ENCODE assay signal across 19 mouse cellular contexts in the genomic region with DNA sequence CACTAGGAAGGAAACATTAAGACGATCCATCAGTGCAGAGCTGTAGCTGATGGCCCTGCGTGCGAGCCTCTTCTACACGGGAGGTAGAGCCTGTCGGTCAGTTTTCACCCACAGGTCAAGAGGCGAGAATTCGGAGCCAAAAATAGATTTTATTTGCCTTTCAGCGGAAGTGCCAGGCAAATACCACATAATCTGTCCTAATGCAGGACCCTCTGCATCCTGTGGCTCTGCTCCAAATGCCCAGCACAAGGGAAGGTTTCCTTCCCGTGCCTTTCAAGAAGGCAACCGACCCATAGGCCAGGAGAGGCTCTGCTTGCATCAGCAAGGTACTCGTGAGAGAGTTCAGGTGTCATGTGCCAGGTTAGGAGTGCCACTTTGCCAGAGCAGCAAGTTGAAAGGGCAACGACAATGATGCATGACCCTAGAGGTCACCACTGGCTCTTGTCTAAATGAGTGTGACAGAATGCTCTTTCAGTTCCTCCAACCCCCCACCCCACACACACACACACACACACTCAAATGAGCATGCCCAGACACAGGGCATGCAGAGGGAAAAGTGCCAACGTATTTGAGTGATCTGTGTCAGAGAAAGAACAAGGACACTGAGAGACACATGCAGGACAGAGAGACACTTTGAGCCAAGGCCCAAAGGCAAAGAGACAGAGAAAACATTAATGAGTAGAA.
A peak's percentile ranks its signal among the peaks of the same experiment; 100 is the strongest.
DNase-seq lines count a peak whose midpoint lies in the region; ATAC-seq and TF ChIP-seq lines count a peak whose summit lies in the region.
"Had no signal": no experiment of that assay in that cellular context is flagged by ENCODE, and none has a peak within 500 bp of the region (broad histone marks: within the 10 kb centered on the region; RNA-seq: fewer than 3 reads in every experiment).

No protein-coding gene starts in this region.

- no peak for TF ChIP-seq POLR2A in CH12.LX (IDR thresholded peaks at IDR 0.05; ENCODE audit: low read depth, low read length)

- H3K4me3 ChIP-seq in heart, embryonic 16.5 days (ENCODE audit: low read length) = no peak overlapping the region
- no peak overlapping the region for H3K4me3 ChIP-seq in heart, embryonic 11.5 days (ENCODE audit: low read depth, low read length)
- no peak overlapping the region for H3K4me3 ChIP-seq in CH12.LX (replicated peaks in 1 of 3; ENCODE audit: low read depth in 2 of 3, low read length in 2 of 3, poor library complexity in 1 of 3)
- no peak overlapping the region for H3K4me3 ChIP-seq in left cerebral cortex, adult 2 months
- H3K4me3 ChIP-seq: embryonic facial prominence, embryonic 12.5 days; forebrain, embryonic 15.5 days had no signal

- H3K79me2 ChIP-seq in CH12.LX (replicated peaks; ENCODE audit: control insufficient read depth, extremely low read depth, insufficient read depth, poor library complexity, severe bottlenecking) = no peaks in the 10 kb centered on the region

- WGBS in heart, embryonic 16.5 days = 39% methylated on average over 13 of the region's 13 CpGs
- WGBS in heart, embryonic 11.5 days (ENCODE audit: insufficient replicate concordance) = 37% methylated on average over 13 of the region's 13 CpGs

- no peak for TF ChIP-seq EP300 in CH12.LX (IDR thresholded peaks at IDR 0.05; ENCODE audit: low read length)

- no peak for TF ChIP-seq RAD21 in CH12.LX (IDR thresholded peaks at IDR 0.05; ENCODE audit: low read depth, low read length)

- 0 out of 2 replicates have a peak overlapping the region, but pooled peaks have one; percentile 6 for H3K4me2 ChIP-seq in heart, embryonic 16.5 days (ENCODE audit: low read depth, low read length)
- H3K4me2 ChIP-seq in heart, embryonic 11.5 days = no peak overlapping the region
- no peak overlapping the region for H3K4me2 ChIP-seq in CH12.LX (ENCODE audit: insufficient read depth, low read depth, poor library complexity, severe bottlenecking)
- H3K4me2 ChIP-seq: embryonic facial prominence, embryonic 12.5 days; forebrain, embryonic 15.5 days had no signal

- H3K27me3 ChIP-seq in heart, embryonic 16.5 days (ENCODE audit: control insufficient read depth, insufficient read depth, low read length) = no peaks in the 10 kb centered on the region
- H3K27me3 ChIP-seq in heart, embryonic 11.5 days (ENCODE audit: control insufficient read depth, insufficient read depth, low read length) = no peaks in the 10 kb centered on the region
- H3K27me3 ChIP-seq in CH12.LX (replicated peaks) = no peaks in the 10 kb centered on the region
- H3K27me3 ChIP-seq: embryonic facial prominence, embryonic 12.5 days; forebrain, embryonic 15.5 days had no signal

- no peak for TF ChIP-seq CTCF in CH12.LX (conservative IDR thresholded peaks at IDR 0.05 in 1 of 2, IDR thresholded peaks at IDR 0.05 in 1 of 2; ENCODE audit: low read depth in 2 of 2, low read length in 2 of 2)
- no peak for TF ChIP-seq CTCF in left cerebral cortex, adult 2 months (IDR thresholded peaks at IDR 0.05)

- no peak overlapping the region for H3K27ac ChIP-seq in heart, embryonic 16.5 days (ENCODE audit: low read length)
- H3K27ac ChIP-seq in heart, embryonic 11.5 days (ENCODE audit: low read depth, low read length) = no peak overlapping the region
- H3K27ac ChIP-seq in CH12.LX (ENCODE audit: insufficient read depth, low read depth) = no peak overlapping the region
- H3K27ac ChIP-seq in left cerebral cortex, adult 2 months = no peak overlapping the region
- H3K27ac ChIP-seq: embryonic facial prominence, embryonic 12.5 days; forebrain, embryonic 15.5 days; stomach, postnatal 0 days had no signal

- peak; percentile 6 for DNase-seq in CH12.LX (ENCODE audit: extremely low read depth)
- DNase-seq in lung, adult 18-20 months = peak; percentile 42 to 69
- DNase-seq in lung, postnatal 25 days (ENCODE audit: low spot score) = peak; percentile 56
- DNase-seq in left cerebral cortex, adult 2 months (ENCODE audit: extremely low spot score in 1 of 2, low spot score in 2 of 2) = no peak
- DNase-seq in left cerebral cortex, postnatal 14 days (ENCODE audit: low spot score in 2 of 2) = no peak
- DNase-seq: cerebellum, adult 11 months; heart, postnatal 4 days; kidney, adult 2 months; kidney, postnatal 14 days; liver; midbrain, embryonic 14.5 days; right cerebral cortex, adult 18-20 months; thymus, postnatal 25 days had no signal

- H3K36me3 ChIP-seq in heart, embryonic 16.5 days (ENCODE audit: control insufficient read depth, insufficient read depth) = no peaks in the 10 kb centered on the region
- H3K36me3 ChIP-seq in heart, embryonic 11.5 days (ENCODE audit: control insufficient read depth, insufficient read depth, low read length) = no peaks in the 10 kb centered on the region
- no peaks in the 10 kb centered on the region for H3K36me3 ChIP-seq in CH12.LX (replicated peaks in 1 of 2; ENCODE audit: control insufficient read depth in 1 of 2, insufficient read depth in 1 of 2, low read length in 1 of 2)
- H3K36me3 ChIP-seq: embryonic facial prominence, embryonic 12.5 days; forebrain, embryonic 15.5 days had no signal

- peaks cover 15% of the 10 kb centered on the region for H3K4me1 ChIP-seq in heart, embryonic 16.5 days (ENCODE audit: control insufficient read depth, insufficient read depth, low read length)
- H3K4me1 ChIP-seq in heart, embryonic 11.5 days (ENCODE audit: control insufficient read depth, insufficient read depth, low read length) = peaks cover 16% of the 10 kb centered on the region
- peaks cover 6 to 21% of the 10 kb centered on the region in 2 experiments; a peak in 3 of 4 replicates for H3K4me1 ChIP-seq in CH12.LX (ENCODE audit: control insufficient read depth in 1 of 2, insufficient read depth in 2 of 2)

- in situ Hi-C loops in CH12.LX (cut with MboI; ENCODE audit: low pct_ligation_motif_present, low pct_unique_long_range_greater_than_20kb, low sequenced_read_pairs) = no loop called here

- no peak for ATAC-seq in heart, embryonic 16.5 days (replicated peaks; ENCODE audit: extremely low read depth, insufficient read depth, low FRiP score)
- no peak for ATAC-seq in heart, embryonic 11.5 days (replicated peaks; ENCODE audit: insufficient number of reproducible peaks, low FRiP score, low TSS enrichment)
- ATAC-seq: CD4-positive, CD25-positive, alpha-beta regulatory T cell, adult 4 months; forebrain, embryonic 15.5 days had no signal

- intact Hi-C loops in left cerebral cortex, adult 2 months (cut with DNase I) = no loop called here
- intact Hi-C loops in left cerebral cortex, postnatal 14 days (cut with DNase I) = no loop called here

- no peak overlapping the region for H3K9ac ChIP-seq in heart, embryonic 16.5 days (ENCODE audit: low read length)
- H3K9ac ChIP-seq in heart, embryonic 11.5 days (ENCODE audit: low read depth, low read length) = no peak overlapping the region
- H3K9ac ChIP-seq in CH12.LX (ENCODE audit: insufficient read depth, low read depth) = no peak overlapping the region
- H3K9ac ChIP-seq: embryonic facial prominence, embryonic 12.5 days; forebrain, embryonic 15.5 days had no signal

- H3K9me3 ChIP-seq in heart, embryonic 16.5 days (replicated peaks; ENCODE audit: control insufficient read depth, low read length) = no peaks in the 10 kb centered on the region
- H3K9me3 ChIP-seq in heart, embryonic 11.5 days (replicated peaks; ENCODE audit: control insufficient read depth, low read length) = no peaks in the 10 kb centered on the region
- no peaks in the 10 kb centered on the region for H3K9me3 ChIP-seq in CH12.LX (replicated peaks; ENCODE audit: low read length)
- H3K9me3 ChIP-seq: embryonic facial prominence, embryonic 12.5 days; forebrain, embryonic 15.5 days had no signal

- dilution Hi-C loops in CH12.LX (cut with MboI; ENCODE audit: extremely low pct_ligation_motif_present, extremely low pct_unique_long_range_greater_than_20kb, low sequenced_read_pairs) = no loop called here

TF ChIP-seq in CH12.LX, 34 proteins besides CTCF, POLR2A, EP300 and RAD21:
- TF ChIP-seq HCFC1 (IDR thresholded peaks at IDR 0.05; ENCODE audit: low read depth, low read length) = no peak
- no peak for TF ChIP-seq CHD1 (IDR thresholded peaks at IDR 0.05; ENCODE audit: low read depth, low read length)
- no peak for TF ChIP-seq ELF1 (IDR thresholded peaks at IDR 0.05; ENCODE audit: low read depth, low read length)
- TF ChIP-seq ZMIZ1 (IDR thresholded peaks at IDR 0.05; ENCODE audit: low read depth, low read length) = no peak
- no peak for TF ChIP-seq MEF2A (IDR thresholded peaks at IDR 0.05; ENCODE audit: borderline replicate concordance, low read depth, low read length)
- no peak for TF ChIP-seq UBTF (IDR thresholded peaks at IDR 0.05; ENCODE audit: low read depth, low read length)
- no peak for TF ChIP-seq ETS1 (conservative IDR thresholded peaks at IDR 0.05; ENCODE audit: low read depth, low read length)
- TF ChIP-seq TBP (conservative IDR thresholded peaks at IDR 0.05; ENCODE audit: low read depth, low read length) = no peak
- no peak for TF ChIP-seq JUN (IDR thresholded peaks at IDR 0.05; ENCODE audit: insufficient read depth, low read depth, low read length)
- no peak for TF ChIP-seq NELFE (IDR thresholded peaks at IDR 0.05; ENCODE audit: low read depth, low read length)
- TF ChIP-seq MYC (IDR thresholded peaks at IDR 0.05; ENCODE audit: low read depth, low read length) = no peak
- TF ChIP-seq MAX (IDR thresholded peaks at IDR 0.05; ENCODE audit: low read length) = no peak
- TF ChIP-seq CHD2 (IDR thresholded peaks at IDR 0.05; ENCODE audit: low read length) = no peak
- no peak for TF ChIP-seq USF2 (conservative IDR thresholded peaks at IDR 0.05; ENCODE audit: low read depth, low read length)
- TF ChIP-seq KAT2A (IDR thresholded peaks at IDR 0.05; ENCODE audit: insufficient replicate concordance, low read length) = no peak
- no peak for TF ChIP-seq ZNF384 (IDR thresholded peaks at IDR 0.05; ENCODE audit: low read depth, low read length)

Comparison
In these comparisons a context has a peak if more than half of its experiments do, and no peak if none do; other contexts are left out.
1. DNase-seq: peak in CH12.LX (single experiment), lung, adult 18-20 months (2 of 2) and lung, postnatal 25 days (single experiment); none in left cerebral cortex, adult 2 months (0 of 2) and left cerebral cortex, postnatal 14 days (0 of 2).